Comparison of ENCODE assay signal across 7 mouse cellular contexts in the genomic region with DNA sequence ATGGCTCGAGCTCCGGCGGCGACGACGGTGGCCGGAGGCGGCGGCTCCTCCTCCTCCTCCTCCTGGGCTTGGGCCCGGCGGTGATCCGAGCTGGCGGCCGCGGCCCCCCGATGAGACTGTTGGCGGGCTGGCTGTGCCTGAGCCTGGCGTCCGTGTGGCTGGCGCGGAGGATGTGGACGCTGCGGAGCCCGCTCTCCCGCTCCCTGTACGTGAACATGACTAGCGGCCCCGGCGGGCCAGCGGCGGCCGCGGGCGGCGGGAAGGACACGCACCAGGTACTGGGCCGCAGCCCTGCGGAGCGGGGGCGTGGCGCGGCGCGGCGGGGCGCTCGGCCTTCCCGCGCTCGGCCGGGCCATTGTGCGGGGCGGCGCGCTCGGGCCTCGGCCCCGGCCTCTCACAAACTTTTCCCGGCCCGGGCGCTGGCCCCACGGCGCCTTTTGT. TPM values are rescaled to one million over a fixed set of nuclear protein-coding genes. Genes with fewer than 3 reads are reported as not detected.
DNase-seq lines count a peak whose midpoint lies in the region; ATAC-seq and TF ChIP-seq lines count a peak whose summit lies in the region.

No protein-coding gene starts in this region.

- no peak for TF ChIP-seq CTCF in layer of hippocampus, adult 2 months (conservative IDR thresholded peaks at IDR 0.05)
- TF ChIP-seq CTCF in liver, embryonic 14.5 days (IDR thresholded peaks at IDR 0.05; ENCODE audit: low read depth), result no peak

- ATAC-seq in hindbrain, embryonic 11.5 days (ENCODE audit: low FRiP score), result peak; percentile 85
- peak; percentile 82 for ATAC-seq in liver, embryonic 14.5 days (ENCODE audit: insufficient read depth)
- peak; percentile 79 for ATAC-seq in stomach, embryonic 16.5 days (ENCODE audit: insufficient read depth, low FRiP score)

- DNase-seq in layer of hippocampus, adult 2 months (ENCODE audit: low spot score in 2 of 2), result peak in 1 of 2 experiments; percentile 26
- no peak for DNase-seq in layer of hippocampus, adult 9-10 months (ENCODE audit: low spot score)
- DNase-seq in MN1 (ENCODE audit: low spot score), result peak; percentile 71
- peak; percentile 83 for DNase-seq in cerebellum, adult 9-11 months
- peak; percentile 80 for DNase-seq in hindbrain, embryonic 11.5 days (ENCODE audit: low spot score)
- peak; percentile 33 to 47 (median 47) for DNase-seq in liver, embryonic 14.5 days (ENCODE audit: low read depth in 3 of 3, low spot score in 3 of 3)

- H3K27ac ChIP-seq in layer of hippocampus, adult 2 months, result peak overlapping the region; percentile 94
- peak overlapping the region; percentile 99 for H3K27ac ChIP-seq in hindbrain, embryonic 11.5 days (ENCODE audit: low read depth, low read length)
- peak overlapping the region; percentile 45 for H3K27ac ChIP-seq in liver, embryonic 14.5 days
- peak overlapping the region; percentile 96 for H3K27ac ChIP-seq in stomach, embryonic 16.5 days (ENCODE audit: low read length)

- TF ChIP-seq EP300 in liver, embryonic 14.5 days (IDR thresholded peaks at IDR 0.05; ENCODE audit: low read depth), result no peak

- peak overlapping the region; percentile 51 for H3K4me2 ChIP-seq in hindbrain, embryonic 11.5 days (replicated peaks; ENCODE audit: low read depth, low read length)
- peak overlapping the region; percentile 79 for H3K4me2 ChIP-seq in liver, embryonic 14.5 days (ENCODE audit: low read depth)
- H3K4me2 ChIP-seq in stomach, embryonic 16.5 days (ENCODE audit: low read depth, low read length), result peak overlapping the region; percentile 84

- H3K36me3 ChIP-seq in hindbrain, embryonic 11.5 days (ENCODE audit: control insufficient read depth, insufficient read depth, low read length), result no peaks in the 10 kb centered on the region
- no peaks in the 10 kb centered on the region for H3K36me3 ChIP-seq in liver, embryonic 14.5 days (replicated peaks; ENCODE audit: control insufficient read depth, insufficient read depth, low read depth)
- no peaks in the 10 kb centered on the region for H3K36me3 ChIP-seq in stomach, embryonic 16.5 days (ENCODE audit: control insufficient read depth, insufficient read depth, low read length)

- no peaks in the 10 kb centered on the region for H3K27me3 ChIP-seq in hindbrain, embryonic 11.5 days (ENCODE audit: control insufficient read depth, insufficient read depth, low read length)
- no peaks in the 10 kb centered on the region; the same call in 1 of the 2 replicates for H3K27me3 ChIP-seq in liver, embryonic 14.5 days (ENCODE audit: control insufficient read depth, insufficient read depth, low read length)
- no peaks in the 10 kb centered on the region for H3K27me3 ChIP-seq in stomach, embryonic 16.5 days (ENCODE audit: control insufficient read depth, insufficient read depth, low read length)

- no peaks in the 10 kb centered on the region for H3K9me3 ChIP-seq in hindbrain, embryonic 11.5 days (ENCODE audit: control insufficient read depth, low read length)
- H3K9me3 ChIP-seq in liver, embryonic 14.5 days (ENCODE audit: control insufficient read depth, low read length), result no peaks in the 10 kb centered on the region
- H3K9me3 ChIP-seq in stomach, embryonic 16.5 days (replicated peaks; ENCODE audit: control insufficient read depth, low read length), result no peaks in the 10 kb centered on the region

- H3K4me3 ChIP-seq in layer of hippocampus, adult 2 months, result peak overlapping the region; percentile 92
- H3K4me3 ChIP-seq in hindbrain, embryonic 11.5 days (ENCODE audit: low read depth, low read length), result peak overlapping the region; percentile 96
- peak overlapping the region; percentile 70 to 76 for H3K4me3 ChIP-seq in liver, embryonic 14.5 days (ENCODE audit: insufficient read depth in 1 of 2, low read depth in 2 of 2, low read length in 2 of 2)
- H3K4me3 ChIP-seq in stomach, embryonic 16.5 days (replicated peaks; ENCODE audit: low read length), result peak overlapping the region; percentile 88

- peak overlapping the region; percentile 99 for H3K9ac ChIP-seq in hindbrain, embryonic 11.5 days (ENCODE audit: low read depth, low read length)
- H3K9ac ChIP-seq in liver, embryonic 14.5 days (replicated peaks), result peak overlapping the region; percentile 86
- peak overlapping the region; percentile 100 for H3K9ac ChIP-seq in stomach, embryonic 16.5 days (ENCODE audit: low read length)

- 0 out of 2 replicates have a peak, but pooled peaks cover 2% of the 10 kb centered on the region for H3K4me1 ChIP-seq in hindbrain, embryonic 11.5 days (replicated peaks; ENCODE audit: control insufficient read depth, insufficient read depth, low read length)
- peaks cover 3 to 11% of the 10 kb centered on the region in 2 experiments; a peak in 3 of 4 replicates for H3K4me1 ChIP-seq in liver, embryonic 14.5 days (replicated peaks; ENCODE audit: control insufficient read depth in 2 of 2, insufficient read depth in 2 of 2, low read length in 1 of 2)
- H3K4me1 ChIP-seq in stomach, embryonic 16.5 days (ENCODE audit: control insufficient read depth, insufficient read depth, low read length), result peaks cover 12% of the 10 kb centered on the region

- WGBS in hindbrain, embryonic 11.5 days, result 0% methylated on average over 38 of the region's 63 CpGs
- WGBS in liver, embryonic 14.5 days (ENCODE audit: insufficient replicate concordance), result 1% methylated on average over 60 of the region's 63 CpGs
- WGBS in stomach, embryonic 16.5 days, result 1% methylated on average over 59 of the region's 63 CpGs

RNA-seq across cellular contexts. Expression of a gene that starts 0.5 kb away (rescaled TPM):
- total RNA-seq in layer of hippocampus, adult 2 months (2021), result 10 to 100 TPM; 77.3 to 82.7 TPM
- polyA plus RNA-seq in hindbrain, embryonic 11.5 days (2014; fragmentation: Nextera tagmentation; extraction: Ambion mirVana), result 266 and 279 TPM in 2 replicates
- polyA plus RNA-seq in liver, embryonic 14.5 days (2012; rRNA removed), result 12.2 and 18.5 TPM in 2 replicates
- 45.3 and 49.1 TPM in 2 replicates for polyA plus RNA-seq in liver, embryonic 14.5 days (2014; fragmentation: Nextera tagmentation; extraction: Ambion mirVana)
- polyA plus RNA-seq in stomach, embryonic 16.5 days (2015; fragmentation: Nextera tagmentation; extraction: Ambion mirVana), result 94.5 and 111 TPM in 2 replicates

RNA-seq across cellular contexts. Expression of a gene that starts 39.7 kb away (rescaled TPM):
- total RNA-seq in layer of hippocampus, adult 2 months (2021), result under 1 TPM; 0.22 to 0.54 TPM
- polyA plus RNA-seq in hindbrain, embryonic 11.5 days (2014; fragmentation: Nextera tagmentation; extraction: Ambion mirVana), result 1.2 and 1.7 TPM in 2 replicates
- 3.3 and 4.7 TPM in 2 replicates for polyA plus RNA-seq in liver, embryonic 14.5 days (2012; rRNA removed)
- 5.8 and 7.2 TPM in 2 replicates for polyA plus RNA-seq in liver, embryonic 14.5 days (2014; fragmentation: Nextera tagmentation; extraction: Ambion mirVana)
- polyA plus RNA-seq in stomach, embryonic 16.5 days (2015; fragmentation: Nextera tagmentation; extraction: Ambion mirVana), result 4.7 and 6.1 TPM in 2 replicates

RNA-seq across cellular contexts. Expression of a gene that starts 46.7 kb away (rescaled TPM):
- under 1 TPM; 0.54 TPM for total RNA-seq in layer of hippocampus, adult 2 months (2021)
- 0.08 and 0.29 TPM in 2 replicates for polyA plus RNA-seq in hindbrain, embryonic 11.5 days (2014; fragmentation: Nextera tagmentation; extraction: Ambion mirVana)
- 0.01 and 0.03 TPM in 2 replicates for polyA plus RNA-seq in liver, embryonic 14.5 days (2012; rRNA removed)
- 0.09 TPM in 1 of 2 replicates, not detected in the other for polyA plus RNA-seq in liver, embryonic 14.5 days (2014; fragmentation: Nextera tagmentation; extraction: Ambion mirVana)
- 0.36 and 0.37 TPM in 2 replicates for polyA plus RNA-seq in stomach, embryonic 16.5 days (2015; fragmentation: Nextera tagmentation; extraction: Ambion mirVana)

RNA-seq across cellular contexts. Expression of a gene that starts 52.4 kb away (rescaled TPM):
- total RNA-seq in layer of hippocampus, adult 2 months (2021), result 1 to 10 TPM; 1.2 to 1.8 TPM
- polyA plus RNA-seq in hindbrain, embryonic 11.5 days (2014; fragmentation: Nextera tagmentation; extraction: Ambion mirVana), result 0.13 and 0.66 TPM in 2 replicates
- polyA plus RNA-seq in liver, embryonic 14.5 days (2012; rRNA removed), result 0.04 and 0.06 TPM in 2 replicates
- polyA plus RNA-seq in liver, embryonic 14.5 days (2014; fragmentation: Nextera tagmentation; extraction: Ambion mirVana), result not detected in 2 replicates
- polyA plus RNA-seq in stomach, embryonic 16.5 days (2015; fragmentation: Nextera tagmentation; extraction: Ambion mirVana), result 0.34 and 0.45 TPM in 2 replicates

RNA-seq across cellular contexts. Expression of a gene that starts 52.6 kb away (rescaled TPM):
- 1 to 10 TPM; 3.6 to 4.4 TPM for total RNA-seq in layer of hippocampus, adult 2 months (2021)
- 17.9 and 19.2 TPM in 2 replicates for polyA plus RNA-seq in hindbrain, embryonic 11.5 days (2014; fragmentation: Nextera tagmentation; extraction: Ambion mirVana)
- 67.9 and 100 TPM in 2 replicates for polyA plus RNA-seq in liver, embryonic 14.5 days (2012; rRNA removed)
- 56.3 and 59.8 TPM in 2 replicates for polyA plus RNA-seq in liver, embryonic 14.5 days (2014; fragmentation: Nextera tagmentation; extraction: Ambion mirVana)
- 9.1 and 11.1 TPM in 2 replicates for polyA plus RNA-seq in stomach, embryonic 16.5 days (2015; fragmentation: Nextera tagmentation; extraction: Ambion mirVana)

Comparison
In these comparisons a context has a peak if more than half of its experiments do, and no peak if none do; other contexts are left out.
1. H3K27ac ChIP-seq: peak in every context shown above with its lines; median percentile 99 in hindbrain, embryonic 11.5 days; 96 in stomach, embryonic 16.5 days; 94 in layer of hippocampus, adult 2 months; 45 in liver, embryonic 14.5 days.